Mouse (Mus musculus): ENCODE measurements around the gene Plb1.

The Plb1 gene

GRCm38 (mm10) chr5:32332591-32332990 lies 100.1 kb downstream of the Plb1 start:
- no peak for DNase-seq (ENCODE audit: low read depth)

- no peak for DNase-seq (ENCODE audit: low read depth)
Observed at GRCm38 (mm10) chr5:32335172-32335571, 102.7 kb downstream of the Plb1 start.

- DNase-seq (ENCODE audit: low read depth): no peak
Observed at GRCm38 (mm10) chr5:32336092-32336491, 103.6 kb downstream of the Plb1 start.

- no peak for DNase-seq (ENCODE audit: low read depth)
Observed at GRCm38 (mm10) chr5:32337336-32337735, 104.8 kb downstream of the Plb1 start.

- DNase-seq (ENCODE audit: low read depth): no peak
Observed at GRCm38 (mm10) chr5:32338339-32338738, 105.8 kb downstream of the Plb1 start.

- no peak for DNase-seq (ENCODE audit: low read depth)
Observed at GRCm38 (mm10) chr5:32338766-32339165, 106.3 kb downstream of the Plb1 start.

GRCm38 (mm10) chr5:32340246-32340645 lies 107.7 kb downstream of the Plb1 start:
- DNase-seq (ENCODE audit: low read depth): no peak

- DNase-seq (ENCODE audit: low read depth): no peak
Observed at GRCm38 (mm10) chr5:32342711-32343285, 110.3 kb downstream of the Plb1 start.

- no peak for DNase-seq (ENCODE audit: low read depth)
Observed at GRCm38 (mm10) chr5:32346025-32346912, 113.8 kb downstream of the Plb1 start.

- no peak for DNase-seq (ENCODE audit: low read depth)
Observed at GRCm38 (mm10) chr5:32349718-32350117, 117.2 kb downstream of the Plb1 start.

GRCm38 (mm10) chr5:32350551-32351256 lies 118.2 kb downstream of the Plb1 start:
- no peak for DNase-seq (ENCODE audit: low read depth)

- DNase-seq (ENCODE audit: low read depth): no peak
Observed at GRCm38 (mm10) chr5:32351721-32352465, 119.4 kb downstream of the Plb1 start.

- DNase-seq (ENCODE audit: low read depth): no peak
Observed at GRCm38 (mm10) chr5:32352845-32353244, 120.3 kb downstream of the Plb1 start.

- DNase-seq (ENCODE audit: low read depth): no peak
Observed at GRCm38 (mm10) chr5:32353280-32353679, 120.8 kb downstream of the Plb1 start.

GRCm38 (mm10) chr5:32360511-32360910 lies 128.0 kb downstream of the Plb1 start:
- DNase-seq (ENCODE audit: low read depth): no peak

GRCm38 (mm10) chr5:32361441-32362235 lies 129.1 kb downstream of the Plb1 start:
- DNase-seq (ENCODE audit: low read depth): no peak

GRCm38 (mm10) chr5:32369391-32369790 lies 136.9 kb downstream of the Plb1 start:
- DNase-seq (ENCODE audit: low read depth): no peak

- no peak for DNase-seq (ENCODE audit: low read depth)
Observed at GRCm38 (mm10) chr5:32371239-32371638, 138.7 kb downstream of the Plb1 start.

- DNase-seq (ENCODE audit: low read depth): no peak
Observed at GRCm38 (mm10) chr5:32378546-32378945, 146.0 kb downstream of the Plb1 start.

GRCm38 (mm10) chr5:32388656-32389055 lies 156.1 kb downstream of the Plb1 start:
- no peak for DNase-seq (ENCODE audit: low read depth)

- DNase-seq (ENCODE audit: low read depth): no peak
Observed at GRCm38 (mm10) chr5:32390295-32390694, 157.8 kb downstream of the Plb1 start.
